Mouse (Mus musculus): ENCODE results near the gene Rab23.
A peak's percentile ranks its signal among the peaks of the same experiment; 100 is the strongest.

DNA sequence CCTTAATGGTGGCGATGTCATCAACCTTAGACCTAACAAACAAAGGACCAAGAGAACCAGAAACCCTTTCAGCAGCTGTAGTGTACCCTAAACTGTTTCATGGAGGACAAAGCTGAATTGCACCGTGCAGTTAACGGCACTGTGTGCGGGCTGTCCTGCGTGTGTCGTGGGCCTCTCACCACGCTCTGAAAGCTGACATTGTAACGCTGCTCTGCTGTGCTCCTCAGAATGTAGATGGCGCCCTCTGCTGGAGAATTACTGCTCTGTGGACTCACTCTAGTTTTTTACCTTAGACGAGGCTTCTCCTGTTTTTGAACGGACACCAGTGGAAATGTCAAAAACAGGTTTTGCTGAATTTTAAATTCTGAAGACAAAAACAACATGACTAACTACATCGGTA is 19.6 kb downstream of the Rab23 start:
- peak; percentile 97 for TF ChIP-seq CTCF (IDR thresholded peaks at IDR 0.05; ENCODE audit: low read depth)
- TF ChIP-seq EP300 (IDR thresholded peaks at IDR 0.05; ENCODE audit: low read depth), result no peak
